Mouse (Mus musculus) embryonic stem cell, embryonic (primary cell): ENCODE results near the gene Adam22.

Source experiments
- CTCF ChIA-PET, 4 experiments: fragments of 300-600 bp in 2 of 4; fragments of 350-600 bp in 2 of 4; sonication (Branson Sonifier 250); formaldehyde crosslinking; loops; one replicate each; lab custom pipeline; 2022; ENCODE audit warnings: inconsistent platforms in 2 of 4; lab: Charles Lee
- POLR2A ChIA-PET, 4 experiments: fragments of 300-600 bp in 2 of 4; fragments of 350-600 bp in 2 of 4; sonication (Branson Sonifier 250); formaldehyde crosslinking; loops; one replicate each; lab custom pipeline; 2022; ENCODE audit warnings: antibody characterized with exemption in 4 of 4, inconsistent platforms in 1 of 4; lab: Charles Lee

The Adam22 gene

DNA sequence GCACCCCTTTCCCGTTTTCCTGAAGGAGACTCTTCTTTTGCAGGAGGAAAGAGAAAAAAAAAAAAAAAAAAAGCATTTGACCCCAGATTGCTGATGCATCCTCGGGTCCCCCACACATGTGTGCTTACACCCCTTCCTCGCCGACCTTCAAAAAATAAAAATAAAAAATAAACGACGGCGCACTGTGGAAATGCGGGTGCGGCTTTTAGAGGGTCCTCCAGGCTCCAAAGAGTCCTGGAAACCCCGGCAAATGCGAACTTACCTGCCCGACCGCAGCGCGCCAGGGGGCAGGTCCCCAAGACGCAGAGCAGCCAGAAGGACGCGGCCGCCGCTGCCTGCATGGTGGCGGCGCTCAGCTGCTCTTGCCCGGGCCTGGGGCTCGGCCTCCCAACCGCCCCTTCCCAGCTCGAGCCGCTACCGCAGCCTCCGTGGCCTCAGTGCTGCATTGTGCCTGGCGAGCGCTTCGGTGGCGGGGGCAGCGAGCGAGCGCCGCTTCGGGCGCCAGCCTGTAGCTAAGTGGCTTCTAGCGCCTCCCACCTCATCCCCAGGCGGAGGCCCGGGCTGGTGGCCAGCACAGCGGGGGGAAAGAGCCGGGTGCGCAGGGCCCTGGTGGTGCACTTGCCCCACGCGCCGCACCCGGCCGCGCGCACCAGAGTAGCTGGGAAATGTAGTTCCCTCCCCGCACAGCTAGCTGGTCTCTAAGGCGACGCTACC lies at the start of gene Adam22:
TSS of gene Adam22 (minus strand) at position 547 of the 714 bp plus-strand sequence.
- ChIA-PET CTCF (interaction anchor here (0.6 to 1.0 kb wide), 4 partner anchors 10 to 798 kb away, joined by 3 to 15 read pairs (median 6); partner anchors contain the start of genes Dbf4 (in 1 of the 4) and Slc25a40 (in 1 of the 4)), POLR2A (interaction anchor here (0.6 to 2.7 kb wide), 34 partner anchors 8 to 792 kb away, joined by 3 to 11 read pairs (median 4); partner anchors contain the start of genes Dbf4 (in 2 of the 4), Slc25a40 (in 2 of the 4) and Tmem243 (in 1 of the 4))

DNA sequence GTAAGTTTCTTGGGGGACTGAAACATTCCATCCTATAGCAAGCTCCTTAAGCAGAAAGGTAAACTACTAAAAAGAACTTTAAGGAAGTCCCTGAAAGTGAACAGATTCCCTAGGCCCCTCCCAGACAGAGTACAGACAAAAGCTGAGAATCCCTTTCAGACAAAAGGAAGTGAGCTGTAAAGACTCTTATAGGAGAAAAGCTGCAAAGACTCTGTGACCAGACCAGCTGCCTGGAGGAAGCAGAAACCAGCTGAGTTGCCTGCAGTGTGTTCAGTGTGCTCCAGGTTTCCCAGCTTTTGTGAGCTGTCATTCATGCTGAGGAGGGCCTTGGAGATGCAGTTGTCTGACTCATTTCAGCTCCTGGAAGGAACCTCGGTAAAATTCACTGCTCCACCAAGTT lies 49.5 kb upstream of the Adam22 start:
- CTCF ChIA-PET = interaction anchor here in 2 of 4 experiments (0.6 kb wide), 2 partner anchors 18 to 921 kb away, joined by 3 read pairs; no protein-coding TSS in a partner anchor

DNA sequence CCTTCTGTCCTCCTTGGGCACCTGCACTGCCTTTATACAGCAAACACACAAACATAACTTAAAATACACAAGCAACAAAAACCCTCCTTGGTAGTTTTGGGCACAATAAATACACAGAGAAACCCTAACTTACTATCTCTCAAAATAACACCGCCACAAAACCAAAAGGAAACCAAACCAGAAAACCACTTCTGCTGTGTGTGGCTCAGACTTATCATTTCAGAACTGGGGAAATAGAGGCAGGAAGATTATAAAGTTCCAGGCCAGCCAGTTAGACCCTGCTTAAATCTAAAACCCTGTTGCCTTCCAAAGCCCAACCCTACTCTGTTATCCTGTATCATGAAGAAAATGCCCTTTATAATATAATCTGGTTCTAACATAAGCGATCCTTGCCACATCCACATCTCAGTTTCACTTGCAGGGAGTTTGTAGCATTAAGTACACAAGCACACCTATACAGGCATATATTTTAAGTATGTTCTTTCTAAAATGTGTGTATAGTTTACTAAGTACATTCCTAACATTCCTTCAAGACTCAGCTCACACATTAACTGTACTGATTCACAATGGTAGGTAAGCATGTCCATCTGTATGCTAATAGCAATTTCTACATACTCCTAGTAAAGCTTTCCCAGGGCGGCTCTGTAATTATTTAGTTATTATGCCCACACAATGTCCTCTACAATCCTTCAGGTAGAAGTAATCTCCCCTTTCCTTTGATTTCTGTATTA lies 48.9 kb upstream of the Adam22 start:
- POLR2A ChIA-PET = interaction anchor here in 3 of 4 experiments (0.5 to 6.5 kb wide), 22 partner anchors 8 to 921 kb away, joined by 3 to 172 read pairs (median 4); partner anchors contain the start of genes Adam22 (in 2 of the 3) and Tmem243 (in 1 of the 3)
- CTCF ChIA-PET = interaction anchor here in 1 of 4 experiments (0.6 kb wide), 1 partner anchor 18 kb away, joined by 3 read pairs; no protein-coding TSS in a partner anchor

More for the DNA sequence above, 49.5 kb upstream of the Adam22 start:
- POLR2A ChIA-PET = interaction anchor here (0.5 to 6.5 kb wide), 26 partner anchors 9 to 920 kb away, joined by 3 to 172 read pairs (median 4); partner anchors contain the start of genes Adam22 (in 2 of the 4) and Tmem243 (in 1 of the 4)

DNA sequence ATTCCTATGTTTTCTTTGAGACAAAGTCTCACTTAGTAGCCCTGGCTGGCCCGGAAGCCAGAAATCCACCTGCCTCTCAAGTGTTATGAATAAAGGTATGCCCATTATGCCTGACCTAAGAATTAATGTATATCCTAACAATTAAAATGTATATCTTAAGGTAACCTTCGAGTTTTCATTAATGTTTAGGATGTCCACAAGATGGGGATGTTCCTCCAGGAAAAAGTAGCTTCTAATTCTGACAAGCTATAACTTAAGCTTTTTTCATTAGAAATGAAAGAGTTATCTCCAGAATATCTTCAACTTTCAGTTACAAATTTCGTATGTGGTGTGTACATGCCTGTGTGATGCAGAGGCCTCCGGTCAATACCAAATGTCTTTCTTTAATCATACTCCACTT lies 40.8 kb upstream of the Adam22 start:
- POLR2A ChIA-PET = interaction anchor here in 2 of 4 experiments (0.6 to 12.6 kb wide), 10 partner anchors 9 to 48 kb away, joined by 3 to 172 read pairs (median 5); partner anchors contain the start of genes Dbf4 (in 2 of the 2) and Slc25a40 (in 2 of the 2)
- CTCF ChIA-PET = interaction anchor here in 1 of 4 experiments (1.0 kb wide), 1 partner anchor 432 kb away, joined by 5 read pairs; no protein-coding TSS in a partner anchor

DNA sequence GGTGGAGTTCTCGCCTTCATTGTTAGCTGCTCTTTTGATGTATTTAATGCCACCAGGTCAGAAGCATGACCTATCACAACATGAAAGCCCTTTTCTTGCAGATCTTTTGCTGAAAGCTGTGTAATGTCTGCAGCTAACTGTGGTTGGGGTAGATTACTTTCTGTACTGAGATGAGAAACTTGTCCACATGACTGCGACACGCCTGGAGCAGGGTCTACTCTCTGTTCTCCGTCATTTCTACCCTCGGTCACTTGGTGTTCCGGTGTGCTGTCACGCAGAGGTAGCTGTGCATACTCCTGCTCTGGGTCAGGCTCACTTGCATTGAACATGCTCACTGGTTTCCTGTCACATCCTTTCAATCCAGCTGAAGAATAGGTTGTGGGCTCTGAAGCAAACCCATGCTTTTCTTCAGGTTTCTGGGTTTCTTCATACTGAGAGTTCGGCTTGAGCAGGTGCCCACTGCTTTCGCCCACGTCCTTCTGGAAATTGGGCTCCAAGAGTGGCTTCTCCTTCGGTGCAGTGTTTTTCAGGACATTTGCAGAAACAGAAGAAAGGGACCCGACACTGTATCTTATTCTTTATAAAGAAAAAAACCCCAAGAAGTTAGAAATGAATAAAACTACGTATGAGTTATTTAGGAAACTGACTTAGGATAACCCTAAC lies 29.8 kb upstream of the Adam22 start:
- ChIA-PET POLR2A (interaction anchor here in 2 of 4 experiments (0.9 to 1.8 kb wide), 10 partner anchors 10 to 40 kb away, joined by 3 to 7 read pairs (median 4); partner anchors contain the start of genes Adam22 (in 1 of the 2), Dbf4 (in 1 of the 2) and Slc25a40 (in 1 of the 2)), CTCF (no interaction called here)

DNA sequence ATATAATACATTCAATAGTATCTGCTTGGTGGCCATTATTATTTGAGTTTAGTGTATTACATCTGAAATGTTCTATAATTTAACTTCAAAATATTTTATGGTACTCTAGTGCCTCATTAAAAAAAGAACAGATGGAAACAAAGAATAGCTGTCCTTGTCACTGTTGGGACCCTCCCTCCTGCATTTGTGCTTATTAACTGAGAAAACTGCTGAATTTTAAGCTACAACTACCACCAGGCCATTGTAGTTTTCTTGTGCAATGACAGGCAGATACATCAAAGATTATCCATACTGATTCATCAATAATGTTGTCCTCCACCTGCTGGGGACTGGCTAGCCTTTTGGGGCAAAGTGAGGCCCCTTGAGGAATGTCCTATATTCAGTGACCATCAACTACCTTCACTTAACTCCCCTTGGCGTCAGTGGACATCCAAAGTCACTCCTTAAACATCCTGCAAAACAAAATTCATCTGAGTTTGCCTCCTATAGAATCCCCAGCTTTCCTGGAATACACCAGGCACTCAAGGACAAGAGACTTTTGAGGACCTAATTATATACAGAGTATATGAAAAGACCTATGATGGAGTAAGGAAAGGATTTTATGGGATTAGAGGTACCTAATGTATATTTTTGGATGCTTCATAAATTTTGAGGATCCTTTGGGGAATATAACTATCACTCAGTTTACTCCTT lies 26.1 kb upstream of the Adam22 start:
- ChIA-PET POLR2A (interaction anchor here in 2 of 4 experiments (0.6 to 3.6 kb wide), 14 partner anchors 9 to 45 kb away, joined by 3 to 20 read pairs (median 5); partner anchors contain the start of genes Dbf4 (in 1 of the 2) and Slc25a40 (in 1 of the 2)), CTCF (interaction anchor here in 1 of 4 experiments (0.7 kb wide), 1 partner anchor 555 kb away, joined by 5 read pairs; no protein-coding TSS in a partner anchor)

DNA sequence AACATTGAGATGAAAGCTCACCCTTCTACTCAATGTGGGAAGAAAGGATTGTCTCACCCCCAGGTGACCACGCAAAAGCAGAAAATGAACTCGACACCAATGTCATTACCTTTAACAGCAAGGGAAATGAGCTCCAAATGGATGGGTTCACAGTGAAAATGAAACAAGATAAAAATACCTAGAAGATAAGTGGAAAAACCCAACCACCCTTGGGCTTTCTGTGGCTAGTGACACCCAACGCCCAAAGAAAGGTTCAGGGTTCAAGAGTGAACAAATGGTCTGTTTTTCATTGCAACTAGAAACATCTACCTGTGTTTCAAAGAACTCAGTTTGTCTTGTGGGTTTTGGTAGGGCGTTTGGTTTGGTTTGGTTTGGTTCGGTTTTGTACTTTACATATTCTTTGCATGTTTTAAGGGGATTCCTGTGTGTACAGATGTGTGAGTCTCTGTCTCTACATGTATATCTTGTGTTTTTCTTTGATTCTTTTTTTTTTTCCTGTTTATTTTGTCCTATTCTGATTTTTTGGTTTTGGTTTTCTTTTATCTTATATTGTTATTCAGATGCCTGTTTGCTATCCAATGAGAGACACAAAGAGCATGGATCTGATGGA lies 6.4 kb upstream of the Adam22 start:
- ChIA-PET CTCF (no interaction called here), POLR2A (interaction anchor here in 1 of 4 experiments (1.0 kb wide), 1 partner anchor 20 kb away, joined by 4 read pairs; no protein-coding TSS in a partner anchor)

DNA sequence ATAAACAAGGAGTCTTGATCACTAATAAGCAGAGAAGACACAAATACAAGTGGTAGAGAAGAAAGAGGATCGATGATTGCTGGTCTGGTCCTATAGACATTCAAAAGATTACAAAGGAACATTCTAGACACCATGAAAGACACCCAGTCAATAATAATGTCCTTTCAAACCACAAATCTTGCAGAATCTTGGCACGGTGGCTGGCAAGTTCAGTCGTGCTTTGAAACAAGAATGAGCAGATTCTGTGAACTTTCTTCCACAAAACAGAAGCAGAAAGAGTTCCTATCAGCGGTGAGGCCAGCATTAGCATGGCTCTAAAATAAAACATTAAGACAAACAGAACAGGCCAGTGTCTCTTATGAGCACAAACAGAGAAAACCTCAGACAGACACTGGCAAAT lies 5.5 kb upstream of the Adam22 start:
- ChIA-PET CTCF (no interaction called here), POLR2A (interaction anchor here in 1 of 4 experiments (1.0 kb wide), 1 partner anchor 21 kb away, joined by 4 read pairs; no protein-coding TSS in a partner anchor)

DNA sequence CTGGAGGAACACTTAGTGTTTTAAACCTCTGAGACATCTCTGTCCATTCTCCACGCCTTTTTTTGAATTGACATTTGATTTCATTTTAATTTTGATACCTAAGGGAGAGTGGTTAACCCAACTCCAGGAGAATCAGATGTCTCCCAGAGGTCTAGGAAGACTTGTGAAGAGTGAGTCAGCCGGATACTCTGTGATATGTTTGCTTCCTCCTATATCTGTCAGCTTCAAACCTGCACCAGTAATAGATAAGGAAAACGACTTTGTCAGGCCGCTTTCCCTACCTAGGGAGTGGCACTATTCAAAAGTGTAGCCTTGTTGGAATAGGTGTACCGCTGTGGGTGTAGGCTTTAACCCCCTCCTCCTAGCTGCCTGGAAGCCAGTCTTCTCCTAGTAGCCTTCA lies 821 bp upstream of the Adam22 start:
- POLR2A ChIA-PET = interaction anchor here in 2 of 4 experiments (1.0 to 2.4 kb wide), 9 partner anchors 9 to 791 kb away, joined by 3 to 10 read pairs (median 7); partner anchors contain the start of genes Dbf4 (in 2 of the 2) and Slc25a40 (in 2 of the 2)
- CTCF ChIA-PET = no interaction called here

DNA sequence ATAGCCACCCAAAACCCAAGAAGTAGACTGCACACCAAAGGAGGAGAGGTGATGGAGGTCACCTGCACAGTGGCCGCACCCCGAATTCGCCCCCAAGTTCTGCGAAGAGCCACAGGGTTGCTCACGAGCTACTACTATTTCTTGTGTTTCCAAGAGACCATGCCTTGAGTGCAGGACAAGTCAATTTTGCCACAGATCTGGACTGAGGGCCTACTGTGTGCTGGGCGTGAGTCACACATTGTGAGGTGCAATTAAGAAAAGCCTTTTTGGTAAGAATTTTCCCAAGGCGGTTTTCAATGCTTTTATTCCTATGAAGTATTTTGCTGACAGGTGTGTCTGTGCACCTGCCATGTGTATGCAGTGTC lies 350 bp upstream of the Adam22 start:
- ChIA-PET CTCF (no interaction called here), POLR2A (interaction anchor here (0.6 to 2.7 kb wide), 23 partner anchors 9 to 792 kb away, joined by 3 to 11 read pairs (median 4); partner anchors contain the start of genes Dbf4 (in 2 of the 4), Slc25a40 (in 2 of the 4) and Tmem243 (in 1 of the 4))

DNA sequence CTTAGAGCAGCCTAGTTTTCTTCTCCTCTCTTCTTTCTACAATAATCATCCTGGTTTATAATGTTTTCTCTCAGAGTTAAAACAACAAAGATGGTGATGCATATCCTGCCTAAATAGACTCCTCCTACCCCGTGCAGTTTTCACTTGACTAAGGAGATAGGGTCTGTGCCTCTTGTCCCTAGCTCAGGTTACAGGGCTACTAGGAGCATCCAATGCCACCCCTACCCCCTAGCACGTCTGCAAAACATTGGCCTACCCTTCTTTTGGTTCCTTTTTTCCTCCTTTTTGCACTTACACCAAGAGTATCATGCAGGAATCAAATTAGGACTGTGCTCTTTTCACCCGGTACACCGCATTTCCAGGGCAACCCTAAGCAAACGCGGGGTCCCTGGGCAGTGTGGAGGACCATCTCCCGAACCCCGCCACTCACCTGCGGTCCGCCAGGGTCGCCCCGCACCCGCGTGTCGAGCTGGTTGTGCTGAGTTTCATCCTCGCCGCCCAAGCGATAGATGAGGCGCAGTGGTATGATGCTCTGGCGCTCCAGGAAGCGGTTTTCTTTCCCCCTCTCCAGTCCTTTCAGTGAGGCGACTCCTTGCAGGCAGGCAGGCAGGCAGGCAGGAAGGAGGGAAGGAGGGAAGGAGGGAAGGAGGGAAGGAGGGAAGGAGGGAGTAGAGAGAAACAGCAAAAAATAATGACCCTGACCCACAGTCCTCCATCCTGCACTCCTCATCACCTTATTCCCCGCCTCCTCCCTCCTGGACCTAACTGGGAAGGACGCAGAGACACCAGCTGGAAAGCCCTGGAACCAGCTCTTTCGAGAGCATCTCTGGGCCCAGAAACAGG lies 968 bp downstream of the Adam22 start:
- CTCF ChIA-PET = interaction anchor here (0.6 to 1.0 kb wide), 4 partner anchors 11 to 799 kb away, joined by 3 to 15 read pairs (median 6); partner anchors contain the start of genes Dbf4 (in 1 of the 4) and Slc25a40 (in 1 of the 4)
- POLR2A ChIA-PET = interaction anchor here (0.6 to 2.7 kb wide), 25 partner anchors 8 to 771 kb away, joined by 3 to 11 read pairs (median 5); partner anchors contain the start of genes Dbf4 (in 2 of the 4), Slc25a40 (in 2 of the 4) and Tmem243 (in 1 of the 4)

DNA sequence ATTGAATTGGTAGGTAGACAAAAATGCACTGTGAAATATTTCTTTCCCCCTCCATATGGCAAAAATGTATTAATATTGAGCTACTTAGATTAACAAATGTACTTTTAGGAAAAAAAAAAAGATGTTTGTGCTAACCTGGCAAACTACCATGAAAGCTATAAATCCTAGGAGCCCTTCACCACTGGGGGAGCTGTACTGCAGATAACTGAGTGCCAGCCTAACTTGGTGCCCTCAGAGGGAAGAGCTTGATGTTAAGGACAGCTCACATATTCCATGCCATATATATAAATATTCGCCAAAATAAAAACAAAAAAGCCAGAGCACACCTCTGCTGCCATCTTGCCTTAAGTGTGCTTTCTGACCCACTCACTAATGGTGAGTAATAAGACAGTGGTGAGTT lies 5.6 kb downstream of the Adam22 start:
- ChIA-PET POLR2A (interaction anchor here in 2 of 4 experiments (0.6 to 1.9 kb wide), 3 partner anchors 31 to 1540 kb away, joined by 3 to 4 read pairs (median 4); partner anchors contain the start of genes Dbf4 (in 1 of the 2) and Slc25a40 (in 1 of the 2)), CTCF (interaction anchor here in 2 of 4 experiments (0.6 to 1.5 kb wide), 4 partner anchors 17 to 196 kb away, joined by 3 to 5 read pairs (median 3); no protein-coding TSS in a partner anchor)

DNA sequence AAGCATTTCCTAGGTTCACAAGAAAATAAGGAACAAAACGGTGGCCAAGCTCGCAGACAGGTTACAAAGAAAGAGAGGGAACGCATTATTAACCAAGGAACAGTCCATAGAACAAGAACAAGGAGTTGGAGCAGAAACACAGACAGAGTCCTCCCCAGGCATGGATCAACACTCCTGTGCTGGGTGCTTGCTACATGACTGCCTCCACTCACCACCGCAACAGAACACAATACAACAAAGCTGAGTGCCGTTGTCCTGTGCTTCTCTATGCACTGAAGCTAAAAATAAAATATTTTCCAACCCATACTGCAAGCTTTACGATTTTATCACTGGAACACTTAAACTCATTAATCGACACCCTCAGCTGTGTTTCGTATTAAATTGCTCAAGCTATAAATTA lies 10.3 kb downstream of the Adam22 start:
- ChIA-PET CTCF (no interaction called here), POLR2A (interaction anchor here in 2 of 4 experiments (1.0 to 2.2 kb wide), 3 partner anchors 10 to 44 kb away, joined by 5 to 11 read pairs (median 5); partner anchors contain the start of gene Adam22 (in 2 of the 2))

DNA sequence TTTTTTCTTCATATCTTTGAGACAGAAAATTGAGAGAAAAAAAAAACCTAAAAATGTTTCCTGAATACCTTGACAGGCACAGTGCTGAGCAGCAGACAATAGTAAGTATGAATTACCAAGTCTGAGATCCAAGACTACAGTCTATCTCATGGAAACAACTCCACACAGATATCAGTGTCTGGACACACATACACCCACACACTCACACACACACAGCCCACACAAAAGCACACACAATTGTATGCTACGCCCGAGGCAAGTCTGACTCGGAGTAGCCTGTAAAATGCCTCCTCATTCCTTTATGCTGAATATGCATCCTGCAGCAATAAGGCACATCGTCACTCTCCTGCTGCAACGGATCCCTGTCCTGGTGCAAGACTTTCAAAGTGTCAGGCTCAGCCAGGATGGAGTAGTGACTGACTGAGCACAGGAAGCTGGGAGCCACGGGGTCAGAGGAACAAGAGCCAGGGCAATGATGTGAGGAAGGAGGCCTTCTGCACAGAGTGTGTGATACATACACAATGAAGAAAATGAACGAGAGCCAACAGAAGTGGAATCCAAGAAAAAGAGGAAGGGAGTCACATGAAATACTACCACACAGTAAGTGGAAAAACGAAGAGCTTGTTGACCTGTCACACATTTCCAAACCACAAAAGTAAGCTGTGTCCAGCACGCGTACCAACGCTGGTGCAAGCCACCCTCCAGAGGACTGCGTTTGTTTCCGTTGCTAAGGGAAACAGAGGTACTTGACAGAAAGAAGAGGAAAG lies 10.9 kb downstream of the Adam22 start:
- ChIA-PET CTCF (no interaction called here), POLR2A (interaction anchor here in 2 of 4 experiments (1.4 to 2.2 kb wide), 2 partner anchors 10 to 11 kb away, joined by 5 to 11 read pairs; partner anchors contain the start of gene Adam22 (in 2 of the 2))
